Mouse (Mus musculus): ENCODE measurements around the gene Trim63.

- TF ChIP-seq POLR2A (IDR thresholded peaks at IDR 0.05; ENCODE audit: borderline replicate concordance, insufficient read depth, low read length) = no peak
- TF ChIP-seq CTCF (IDR thresholded peaks at IDR 0.05; ENCODE audit: borderline replicate concordance, insufficient read depth, low read depth, low read length) = no peak
Measured at GRCm38 (mm10) chr4:134319074-134319473, 4.2 kb downstream of the Trim63 start.

Data from cerebellum, adult 2 months (tissue).